Mouse (Mus musculus): ENCODE measurements around the gene Rnf138rt1. TPM values are rescaled to one million over a fixed set of nuclear protein-coding genes. Genes with fewer than 3 reads are reported as not detected.

The Rnf138rt1 gene
- under 1 TPM in 1 of 2 experiments, not detected in 1; 0.23 TPM for polyA plus RNA-seq (2017; shearing (Covaris generic))

DNA sequence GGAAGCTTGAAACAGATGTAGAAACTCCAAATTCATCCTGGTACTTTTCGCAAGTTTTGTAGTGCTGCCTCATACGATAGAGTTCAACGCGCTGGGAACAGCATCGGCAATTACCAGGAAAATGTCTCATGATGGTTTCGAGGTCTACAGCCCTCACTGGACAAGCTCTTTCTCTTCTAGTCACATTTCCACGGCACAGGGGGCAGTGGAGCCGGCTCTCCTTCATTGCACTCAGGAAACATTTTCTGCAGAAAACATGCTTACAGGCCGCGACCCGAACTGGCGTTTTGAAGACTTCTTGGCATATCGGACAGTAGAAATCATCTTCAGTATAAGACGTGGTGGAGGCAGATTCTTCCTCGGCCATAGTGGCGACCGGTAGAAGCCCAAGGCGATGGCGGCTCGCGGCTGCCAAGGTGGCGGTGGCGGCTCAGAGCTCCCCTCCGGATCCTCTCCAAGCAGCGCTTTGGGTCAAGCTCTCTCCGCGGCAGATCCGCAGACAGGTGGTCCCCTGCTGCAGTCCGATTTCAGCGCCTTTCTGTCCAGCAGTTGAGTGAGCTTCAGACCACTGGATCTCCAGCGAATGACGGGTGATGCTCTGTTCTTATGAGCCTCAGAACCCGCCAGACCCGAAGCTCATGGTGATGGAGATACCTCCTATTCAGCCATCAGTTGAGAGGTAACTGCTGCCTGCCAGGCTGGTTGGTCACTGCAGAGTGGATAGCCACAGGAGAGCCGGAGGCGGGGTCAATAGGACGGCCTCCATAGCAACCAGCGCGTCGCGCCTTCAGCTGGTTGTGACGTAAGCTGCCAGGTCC, at the start of gene Rnf138rt1:
TSS of gene Rnf138rt1 (minus strand) at position 713 of the 818 bp plus-strand sequence.

Other genes starting within 250 kb of the Rnf138rt1 start
- gene Grpr, start 211.7 kb downstream of the Rnf138rt1 start, polyA plus RNA-seq (2017; shearing (Covaris generic)) = under 1 TPM in 1 of 2 experiments, not detected in 1; 0.44 TPM
- gene Ap1s2, start 147.7 kb upstream of the Rnf138rt1 start, polyA plus RNA-seq (2017; shearing (Covaris generic)) = 10 to 100 TPM; 11.5 to 26.7 TPM
- 10 to 100 TPM; 53.8 to 57.8 TPM for gene Zrsr2, start 197.3 kb upstream of the Rnf138rt1 start, polyA plus RNA-seq (2017; shearing (Covaris generic))